Mouse (Mus musculus): ENCODE measurements around the gene Ap1s2.

DNA sequence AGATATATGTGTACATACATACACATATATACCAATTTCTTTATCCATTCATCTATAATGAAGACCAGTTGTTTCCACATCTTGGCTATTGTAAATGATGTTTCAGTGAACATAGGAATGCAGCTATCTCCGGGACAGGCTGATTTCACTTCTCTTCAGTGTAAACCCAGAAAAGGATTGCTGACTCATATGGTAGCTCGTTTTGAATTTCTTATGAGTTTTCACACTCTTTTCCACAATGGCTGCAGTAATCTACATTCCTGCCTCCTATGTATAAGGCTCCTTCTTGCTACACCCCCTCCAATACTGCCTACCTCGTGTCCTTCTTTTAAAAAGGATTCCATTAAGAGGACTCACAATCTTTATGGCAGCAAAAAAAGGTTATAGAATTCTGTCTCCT, 32.9 kb upstream of the Ap1s2 start:
- no peak for TF ChIP-seq POLR2AphosphoS2 (IDR thresholded peaks at IDR 0.05; ENCODE audit: insufficient read length, low read depth)
- TF ChIP-seq POLR2A (IDR thresholded peaks at IDR 0.05; ENCODE audit: insufficient read length, low read depth), result no peak
- TF ChIP-seq USF1 (IDR thresholded peaks at IDR 0.05; ENCODE audit: low read depth), result no peak
- no peak for TF ChIP-seq MAX (IDR thresholded peaks at IDR 0.05; ENCODE audit: low read depth)
- TF ChIP-seq TCF12 (IDR thresholded peaks at IDR 0.05; ENCODE audit: insufficient read depth, poor library complexity, severe bottlenecking), result no peak
- TF ChIP-seq SRF (IDR thresholded peaks at IDR 0.05; ENCODE audit: control insufficient read depth, insufficient read length, low read depth), result no peak
